Mouse (Mus musculus) T-helper 2 cell (primary cell): ENCODE data around the gene Mctp1.

Experiments
- in situ Hi-C: fragments of 300-600 bp; cut with MboI, MseI; formaldehyde crosslinking; loops from one replicate; pipeline ENCODE4 v1.15.1; 2025; ENCODE audit warnings: high pct_unique_total_duplicates

The Mctp1 gene

DNA sequence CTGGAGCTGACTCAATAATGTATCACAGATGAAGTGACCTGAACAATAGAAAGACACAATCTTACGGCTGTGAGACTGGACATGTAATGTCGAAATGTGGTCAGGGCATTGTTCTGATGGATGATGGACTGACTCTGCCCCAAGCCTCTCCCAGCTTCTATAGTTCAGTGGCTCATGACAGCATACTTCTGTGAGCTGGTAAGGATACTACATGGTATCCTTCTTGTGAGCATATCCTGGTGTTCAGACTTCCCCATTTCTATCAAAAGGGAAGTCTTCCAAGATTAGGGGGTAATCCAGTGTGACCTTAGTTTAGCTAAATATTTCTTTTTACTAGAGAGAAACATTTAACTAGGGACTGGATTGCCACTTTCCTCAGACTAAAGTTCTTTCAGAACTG, 227.2 kb downstream of the Mctp1 start:
- in situ Hi-C loops: no loop called here

DNA sequence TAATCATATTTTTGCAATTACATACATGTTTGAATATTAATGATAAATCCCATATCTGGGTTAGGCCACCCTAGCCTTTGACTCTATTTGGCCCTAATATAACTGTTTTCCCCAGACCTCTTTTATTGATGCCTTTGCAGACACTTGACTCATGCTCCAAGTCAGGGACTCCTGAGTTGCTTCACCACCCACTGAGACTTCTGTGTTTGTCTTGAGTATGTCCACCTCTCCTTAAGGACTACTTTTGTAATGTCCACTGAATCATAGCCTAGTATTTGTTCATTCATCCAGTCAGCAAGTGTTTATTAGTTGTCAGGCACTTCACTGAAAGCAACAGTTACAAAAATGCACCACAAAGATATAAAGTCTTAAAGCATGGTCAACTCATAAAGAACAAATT, 235.8 kb downstream of the Mctp1 start:
- in situ Hi-C loops: no loop called here

DNA sequence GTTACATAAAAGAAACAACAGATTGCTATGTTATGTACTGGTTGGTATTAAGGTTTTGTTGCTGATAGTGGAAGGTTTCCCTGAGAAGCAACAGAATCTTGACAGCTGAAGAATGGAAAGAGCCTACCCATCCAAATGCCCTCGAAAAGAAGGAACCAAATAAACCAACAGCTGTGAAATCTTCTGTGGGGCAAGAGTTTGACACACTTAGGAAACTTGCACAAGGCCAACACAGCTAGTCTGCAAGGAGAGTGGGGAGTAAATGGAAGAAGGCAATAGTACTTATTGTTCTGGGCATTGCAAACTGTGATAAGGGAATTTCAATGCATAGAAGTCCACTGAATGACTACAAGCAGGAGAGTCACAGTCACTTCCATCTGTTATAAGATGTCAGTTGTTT, 236.2 kb downstream of the Mctp1 start:
- in situ Hi-C loops: no loop called here

DNA sequence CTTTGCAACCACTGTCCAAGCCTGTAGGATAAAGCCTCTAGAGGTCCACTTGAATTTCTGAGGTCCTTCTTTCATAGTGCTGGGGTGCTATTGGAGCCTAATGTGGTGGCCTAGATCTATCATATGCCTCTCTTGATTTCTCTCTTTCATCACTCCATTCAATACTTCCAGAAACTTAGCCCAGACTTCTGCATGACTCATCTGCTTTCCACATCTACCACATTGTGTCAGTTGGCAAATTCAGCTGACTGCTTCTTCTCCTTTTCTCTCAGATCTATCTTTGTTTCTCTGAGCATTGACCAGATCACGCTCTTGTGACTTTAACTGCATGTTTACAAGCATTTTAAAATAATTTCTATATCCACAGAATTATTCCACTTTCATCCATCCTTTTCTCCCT, 249.4 kb downstream of the Mctp1 start:
- in situ Hi-C loops: no loop called here

DNA sequence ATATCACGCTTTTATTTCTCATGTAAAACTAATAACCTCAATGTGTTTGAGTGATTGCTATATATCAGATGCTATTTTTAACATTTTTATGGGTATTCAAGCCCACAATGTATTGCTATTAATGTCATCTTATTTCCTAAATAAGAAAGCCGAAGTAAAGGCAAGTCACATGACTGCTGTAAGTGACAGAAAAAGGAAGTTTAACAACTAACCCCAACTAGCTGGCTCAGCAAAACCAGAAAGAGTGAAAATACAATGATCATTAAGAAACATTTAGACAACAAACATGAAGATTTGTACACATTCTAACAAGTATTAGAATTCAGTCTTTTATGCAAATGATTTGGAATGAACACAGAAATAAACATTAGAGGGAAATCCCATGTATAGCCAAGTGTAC, 253.9 kb downstream of the Mctp1 start:
- in situ Hi-C loops: no loop called here

DNA sequence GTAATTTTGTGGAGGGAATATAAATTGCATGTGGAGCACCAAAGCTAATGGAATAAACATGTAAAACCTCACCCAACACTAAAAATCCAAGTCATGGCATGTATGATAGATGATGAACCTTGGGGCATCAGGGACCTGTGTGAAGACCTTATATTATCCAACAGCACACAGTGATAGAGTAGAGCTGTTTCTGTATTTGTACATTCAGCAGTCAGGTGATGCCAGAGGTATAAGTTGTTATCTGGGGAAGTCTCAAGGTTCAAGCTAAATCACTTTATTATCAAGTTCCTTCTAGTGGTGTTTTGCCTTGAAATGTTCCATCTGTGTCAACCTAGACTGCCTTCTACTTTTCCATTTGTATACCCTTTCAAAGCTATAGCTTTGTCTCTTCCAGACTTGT, 275.2 kb downstream of the Mctp1 start:
- in situ Hi-C loops: no loop called here

DNA sequence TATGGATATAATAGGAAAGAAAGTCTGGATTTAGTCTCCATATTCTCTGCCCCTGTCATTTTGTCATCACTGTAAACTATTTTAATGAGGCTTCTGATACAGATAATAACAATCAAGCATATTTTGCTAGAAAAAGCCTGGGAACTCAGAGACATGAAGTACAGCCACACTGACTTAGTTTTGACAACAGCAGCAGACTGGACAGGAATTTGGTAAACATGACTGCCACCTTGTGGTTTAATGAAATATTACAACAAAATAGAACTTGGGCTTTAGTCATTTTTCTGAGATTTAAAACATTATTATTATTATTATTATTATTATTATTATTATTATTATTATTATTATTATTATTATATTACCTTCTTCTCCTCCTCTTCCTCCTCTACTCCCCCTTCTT, 297.0 kb downstream of the Mctp1 start:
- in situ Hi-C loops: no loop called here

DNA sequence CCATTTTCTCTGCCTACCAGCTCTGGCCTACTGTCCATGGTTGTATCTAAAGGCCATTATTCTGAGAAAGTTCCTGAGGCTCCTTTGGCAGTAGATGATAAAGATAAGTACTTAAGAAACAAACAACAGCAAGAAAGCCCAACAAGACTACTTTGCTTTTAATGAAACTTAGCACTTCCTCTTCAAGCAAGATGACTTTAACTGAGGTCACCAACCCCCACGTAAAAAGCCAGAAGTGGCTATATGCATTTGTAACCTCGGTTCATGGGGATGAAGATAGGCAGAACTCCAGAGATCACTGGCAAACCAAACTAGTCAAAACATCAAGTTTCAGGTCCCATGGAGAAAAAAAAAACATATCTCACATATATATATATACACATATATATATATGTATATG, 305.0 kb downstream of the Mctp1 start:
- in situ Hi-C loops: no loop called here

DNA sequence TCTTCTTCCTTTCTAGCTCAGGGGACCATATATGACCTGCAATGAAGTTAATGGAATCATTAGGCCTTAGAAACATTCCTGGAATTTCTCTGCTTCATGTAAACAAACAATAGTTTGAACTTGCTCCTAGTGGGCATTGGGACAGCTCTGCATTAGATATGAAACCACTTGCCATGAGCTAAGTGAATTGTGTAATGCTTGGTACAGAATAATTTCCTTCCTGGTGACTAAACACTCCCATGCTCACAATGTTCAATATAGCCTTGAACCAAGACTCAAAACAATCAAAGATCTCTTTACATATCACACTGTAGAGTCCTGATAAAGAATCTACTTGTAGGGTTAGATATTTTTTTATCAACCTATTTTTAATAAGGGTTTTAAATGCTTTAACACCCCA, 305.8 kb downstream of the Mctp1 start:
- in situ Hi-C loops: no loop called here

DNA sequence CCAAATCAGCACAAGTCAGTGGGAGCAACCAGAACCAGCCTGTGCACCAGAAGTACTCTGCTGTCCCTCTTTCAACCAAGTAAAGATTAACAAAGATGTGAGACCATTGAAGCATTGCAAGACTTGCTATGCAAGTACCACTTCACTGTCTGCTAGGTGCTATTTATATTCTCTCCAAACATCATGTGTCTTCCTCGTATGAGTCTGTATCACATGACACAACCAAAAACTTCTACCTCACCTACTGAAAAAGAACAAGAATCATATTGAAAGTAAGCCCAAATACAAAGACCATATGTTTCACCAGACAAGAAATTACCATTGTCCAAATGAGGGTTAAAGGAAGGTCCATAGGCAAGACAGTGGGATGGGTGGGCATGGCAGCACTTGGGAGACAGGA, 306.4 kb downstream of the Mctp1 start:
- in situ Hi-C loops: no loop called here

DNA sequence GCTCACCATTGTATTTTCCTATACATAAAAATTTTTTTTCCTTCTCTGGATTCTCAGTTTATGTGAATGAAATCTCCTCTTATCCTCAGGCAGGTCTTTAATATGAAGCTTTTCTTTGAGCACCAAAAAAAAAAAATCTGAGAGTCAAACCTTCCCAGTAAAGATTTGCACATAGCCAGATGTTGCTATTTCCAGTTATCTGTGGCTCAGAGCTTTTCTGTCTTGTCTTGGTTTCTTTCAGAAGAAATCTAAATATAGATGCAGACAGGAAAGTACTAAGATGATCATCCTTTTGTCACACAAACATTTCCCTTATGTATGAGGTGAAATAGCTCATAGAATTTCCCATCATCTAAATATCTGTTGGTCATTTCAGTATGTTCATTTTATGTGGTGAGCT, 349.7 kb downstream of the Mctp1 start:
- in situ Hi-C loops: no loop called here

DNA sequence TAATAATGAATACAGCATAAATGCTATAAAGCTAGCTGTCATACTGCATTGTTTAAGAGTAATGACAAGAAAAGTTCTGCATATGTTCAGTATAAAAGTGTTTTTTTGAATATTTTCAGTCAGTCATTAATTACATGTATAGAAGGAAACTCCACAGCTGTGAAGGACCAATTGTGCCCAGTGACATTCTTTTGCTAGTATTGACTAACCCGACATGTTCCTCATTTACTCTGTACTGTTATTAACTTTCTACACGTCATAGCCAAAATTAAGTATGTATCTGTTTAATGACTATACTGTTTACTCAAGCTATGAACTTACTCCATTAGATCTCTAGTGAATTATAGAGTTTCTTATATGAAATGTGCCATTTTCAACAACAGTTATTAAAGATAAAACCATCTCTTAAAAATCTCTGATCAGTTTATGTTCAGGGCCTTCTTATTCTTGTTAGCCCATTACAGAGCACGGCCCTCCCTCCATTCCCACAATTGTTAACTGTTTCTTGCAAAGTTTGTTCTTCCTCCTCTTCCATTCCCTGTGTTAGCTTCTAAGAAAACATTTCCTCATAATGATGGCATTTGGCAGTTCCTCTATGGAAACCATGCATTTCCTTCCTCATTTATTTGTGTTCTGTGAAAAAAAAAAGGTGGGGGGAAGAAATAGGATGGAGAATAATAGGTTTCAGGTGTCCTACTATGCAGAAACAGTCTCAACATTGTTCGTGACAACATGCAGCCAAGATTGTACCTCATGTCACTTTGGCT, 366.5 kb downstream of the Mctp1 start:
- in situ Hi-C loops: no loop called here

DNA sequence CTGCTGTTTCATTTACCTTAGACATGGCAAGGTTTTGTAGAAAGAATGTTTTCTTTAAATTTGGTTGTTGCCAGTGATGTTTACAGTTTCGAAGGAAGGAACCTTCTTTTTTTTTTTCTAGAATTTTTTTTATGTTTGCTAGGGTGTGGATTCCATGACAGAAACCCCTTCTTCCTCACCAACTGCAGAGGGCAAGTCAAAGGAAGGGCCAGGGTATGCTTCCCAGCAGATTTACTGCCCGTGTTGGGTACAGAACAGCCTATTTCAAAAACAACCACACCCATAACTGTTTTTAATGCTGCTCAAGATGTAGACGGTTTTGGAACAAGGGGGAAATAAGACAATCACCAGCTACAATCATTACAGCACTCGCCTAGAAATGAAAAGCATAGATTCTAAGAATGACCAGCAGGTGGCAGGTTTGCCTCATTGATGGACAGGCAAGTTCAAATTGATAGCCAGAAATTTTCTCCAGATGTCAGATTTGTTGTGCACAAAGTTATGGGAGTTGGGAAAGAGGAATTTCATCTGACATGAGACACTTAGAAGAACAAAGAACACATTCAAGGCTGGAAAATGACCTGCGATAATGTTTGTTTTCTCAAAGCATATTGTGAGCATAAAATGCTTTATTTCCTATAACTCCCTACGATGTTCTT, 375.6 kb downstream of the Mctp1 start:
- in situ Hi-C loops: no loop called here

DNA sequence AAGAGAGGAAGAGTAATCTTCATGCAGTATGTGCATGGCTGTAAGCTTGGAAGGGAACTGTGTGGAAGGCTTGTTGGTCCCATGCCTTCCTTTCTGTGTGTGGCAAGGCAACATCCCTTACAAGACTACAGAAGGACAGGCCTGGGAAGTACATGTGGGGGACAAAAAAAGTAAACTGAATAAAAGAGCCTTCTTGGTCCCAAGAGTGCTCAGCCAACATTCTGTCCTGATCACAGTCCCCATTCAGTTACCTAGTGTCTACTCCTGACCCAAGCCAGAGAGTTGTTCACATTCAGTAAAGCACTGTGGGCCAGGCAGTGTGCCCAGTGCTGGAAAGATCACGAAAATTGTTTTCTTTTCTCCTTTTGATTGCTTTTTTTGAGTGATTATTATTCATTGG, 415.3 kb downstream of the Mctp1 start:
- in situ Hi-C loops: no loop called here

DNA sequence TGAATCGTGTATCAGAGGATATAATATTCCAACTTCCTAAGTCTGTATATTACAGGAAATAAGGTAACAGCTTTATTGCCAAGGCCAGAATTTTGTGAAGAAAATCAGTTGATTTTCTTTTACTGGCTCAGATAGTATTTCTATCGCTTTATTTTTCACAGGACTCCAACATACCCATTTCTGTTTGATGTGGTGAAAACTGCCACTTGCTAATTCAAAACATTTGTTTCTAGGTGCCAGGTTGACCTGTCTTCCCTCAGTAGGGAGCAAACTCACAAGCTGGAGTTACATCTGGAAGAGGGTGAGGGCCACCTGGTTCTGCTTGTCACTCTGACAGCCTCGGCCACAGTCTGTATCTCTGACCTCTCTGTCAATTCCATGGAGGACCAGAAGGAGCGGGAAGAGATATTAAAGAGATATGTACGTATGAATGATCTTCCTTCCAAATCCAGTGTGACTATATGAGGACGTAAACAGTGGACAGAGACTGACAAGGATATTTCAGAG, 416.8 kb downstream of the Mctp1 start:
- in situ Hi-C loops: no loop called here

DNA sequence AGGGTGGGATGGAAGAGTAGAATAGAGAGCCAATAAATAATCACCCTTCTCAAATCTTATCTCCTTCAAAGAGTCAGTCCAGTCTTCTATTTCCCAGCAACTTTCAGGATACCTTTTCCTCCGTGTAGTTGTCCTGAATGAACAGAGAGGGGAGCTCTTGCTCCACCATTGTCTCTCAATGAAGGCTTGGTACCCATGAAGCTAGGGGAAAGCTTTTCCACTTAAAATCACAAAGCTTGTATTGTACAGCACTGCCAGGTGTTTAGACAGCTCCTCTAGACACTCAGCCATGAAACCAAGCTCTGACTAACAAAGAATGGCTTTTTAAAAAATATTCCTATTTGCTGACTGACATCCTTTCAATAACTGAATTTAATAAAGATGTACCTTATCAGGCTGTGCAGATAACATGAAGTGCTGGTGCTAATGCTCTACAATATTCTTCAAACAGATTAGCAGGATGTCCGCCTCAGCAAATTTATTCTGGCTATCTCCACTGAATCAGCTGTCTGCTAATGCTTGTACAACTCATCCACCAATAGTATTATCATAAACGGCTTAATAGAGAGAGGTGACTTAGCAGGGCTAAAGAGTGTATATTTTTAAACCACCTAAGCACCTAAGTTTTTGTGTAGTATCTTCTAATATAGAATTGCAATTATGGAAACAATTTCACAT, 417.9 kb downstream of the Mctp1 start:
- in situ Hi-C loops: no loop called here

DNA sequence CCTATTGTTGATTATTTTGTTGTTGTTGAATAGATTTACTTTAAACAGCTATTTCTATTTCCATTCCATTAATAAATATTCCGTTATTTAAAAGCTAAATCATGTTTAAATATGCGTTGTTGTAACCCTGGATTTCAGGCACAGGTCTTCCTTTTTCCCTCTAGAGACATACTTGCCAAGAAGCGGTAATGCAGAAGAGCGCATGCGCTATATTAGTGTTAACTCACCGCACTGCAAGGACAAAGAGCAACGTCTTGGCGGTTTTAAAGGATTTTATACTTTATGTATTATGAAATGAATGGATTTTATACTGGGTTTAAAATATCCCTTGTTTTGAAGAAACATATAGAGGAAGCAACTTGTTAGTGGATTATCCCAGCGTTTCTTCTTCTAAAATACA, 418.6 kb downstream of the Mctp1 start:
- in situ Hi-C loops: no loop called here

DNA sequence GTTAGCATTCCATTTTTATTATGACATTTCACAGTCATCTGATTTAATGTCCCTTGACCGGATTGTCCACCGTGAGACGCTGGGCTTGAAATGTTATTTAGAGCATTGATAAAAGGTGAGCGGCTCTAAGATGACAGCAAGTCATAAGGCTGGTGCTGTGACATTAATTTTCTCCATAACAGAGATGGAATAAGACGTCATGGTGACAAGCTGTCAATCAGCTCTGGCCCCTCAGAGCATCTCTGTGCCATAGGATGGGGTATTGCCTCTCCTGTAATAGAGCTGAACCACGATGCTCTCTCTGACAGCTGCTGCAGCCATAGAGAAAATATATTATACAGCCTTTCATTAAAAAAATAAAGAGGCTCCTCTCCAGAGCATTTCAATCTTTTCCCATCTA, 419.5 kb downstream of the Mctp1 start:
- in situ Hi-C loops: no loop called here

DNA sequence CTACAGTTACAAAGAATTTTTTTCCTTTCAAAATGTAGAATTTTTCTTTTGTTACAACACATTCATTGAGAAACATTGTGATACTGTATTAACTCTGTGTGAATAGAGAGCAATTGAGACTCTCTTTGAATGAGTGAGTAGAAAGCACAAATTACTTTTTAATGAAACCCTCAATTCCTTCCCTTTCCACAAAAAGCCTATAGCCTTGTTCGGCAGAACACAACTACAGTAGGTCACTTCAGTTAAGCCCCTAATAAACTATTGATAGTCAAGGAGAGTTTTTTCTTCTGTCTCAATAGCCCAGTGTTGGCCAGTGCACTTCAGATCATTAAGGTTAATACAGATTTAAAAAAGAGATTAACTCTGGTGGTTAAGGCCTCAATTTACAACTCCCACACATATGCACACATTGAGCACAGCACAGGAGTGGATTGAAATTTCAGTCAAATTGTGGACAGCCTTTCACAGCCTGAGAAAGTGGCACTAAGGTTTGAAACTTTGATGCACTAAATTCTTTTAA, 424.6 kb downstream of the Mctp1 start:
- in situ Hi-C loops: no loop called here

DNA sequence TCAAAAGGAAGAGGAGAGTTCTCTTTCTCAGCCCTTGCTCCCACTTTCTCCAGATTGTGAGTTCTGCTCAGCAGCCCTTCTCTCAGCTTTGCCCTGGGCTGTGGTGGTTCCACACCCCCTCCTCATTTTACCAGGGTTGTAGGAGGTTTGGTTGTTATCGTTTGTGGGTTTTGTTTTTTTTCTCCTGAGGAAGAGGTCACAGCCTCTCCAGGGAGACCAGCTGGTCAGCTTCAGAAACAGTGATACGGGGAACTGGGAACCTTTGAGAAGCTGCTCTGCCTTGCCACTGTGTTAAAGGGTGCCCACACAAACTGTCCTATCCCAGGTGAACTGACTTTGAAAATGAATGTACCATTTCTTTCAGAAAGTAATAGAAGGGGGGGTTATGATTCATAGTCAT, 425.5 kb downstream of the Mctp1 start:
- in situ Hi-C loops: no loop called here

DNA sequence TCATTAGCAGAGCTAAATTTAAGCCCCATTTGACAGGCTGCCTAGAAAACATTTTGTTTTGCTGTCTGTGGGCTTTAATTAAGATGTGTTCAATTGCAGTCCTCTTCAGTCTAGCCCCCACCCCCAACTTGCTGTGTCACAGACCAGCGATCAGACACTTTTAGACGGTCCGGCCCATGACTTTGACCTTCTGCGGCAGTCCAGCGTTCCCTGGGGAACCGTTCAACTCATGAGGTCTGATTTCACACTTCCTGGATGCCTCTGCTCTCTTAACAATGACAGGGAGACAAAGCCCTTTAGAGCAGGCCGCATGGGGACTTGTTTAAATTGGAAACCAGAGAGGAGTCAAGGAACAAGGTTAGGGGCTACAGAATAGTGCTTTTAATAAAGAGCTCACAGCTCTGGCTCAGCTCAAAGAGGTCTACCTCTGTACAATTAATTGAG, 426.2 kb downstream of the Mctp1 start:
- in situ Hi-C loops: no loop called here

DNA sequence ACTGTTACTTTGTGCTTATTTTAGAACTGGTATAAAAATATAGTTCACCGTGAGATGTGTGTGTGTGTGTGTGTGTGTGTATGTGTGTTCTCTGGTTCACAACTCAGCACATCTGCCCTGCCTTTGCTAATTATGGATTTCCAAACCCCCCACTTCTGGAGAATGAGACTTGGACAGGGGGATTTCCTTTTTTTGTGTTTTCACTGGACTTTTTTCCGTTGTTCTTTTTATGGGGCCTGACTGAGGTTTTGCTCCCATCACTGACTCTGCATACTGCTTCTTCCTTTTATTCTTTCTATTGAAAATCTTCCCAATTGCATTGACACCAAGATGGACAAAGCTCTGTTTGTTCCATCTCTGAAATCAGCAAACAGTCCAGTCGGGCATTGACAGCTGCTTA, 438.7 kb downstream of the Mctp1 start:
- in situ Hi-C loops: no loop called here
